Mouse (Mus musculus): ENCODE data around the gene Trim65.
A peak's percentile ranks its signal among the peaks of the same experiment; 100 is the strongest.

Trim65 gene

GRCm38 (mm10) chr11:116130488-116131205, at the start of gene Trim65:
Gene Trim65 (minus strand): TSS chr11:116131128.
- DNase-seq = peak; percentile 88

GRCm38 (mm10) chr11:116178411-116179121, 47.6 kb upstream of the Trim65 start:
- no peak for DNase-seq

GRCm38 (mm10) chr11:116176010-116176409, 45.1 kb upstream of the Trim65 start:
- DNase-seq = no peak

- DNase-seq = no peak
These were observed 44.0 kb upstream of the Trim65 start for GRCm38 (mm10) chr11:116174775-116175448.

- DNase-seq = no peak
These were observed 41.0 kb upstream of the Trim65 start for GRCm38 (mm10) chr11:116171959-116172358.

GRCm38 (mm10) chr11:116170003-116170800, 39.3 kb upstream of the Trim65 start:
- DNase-seq = no peak

- DNase-seq = no peak
These were observed 38.3 kb upstream of the Trim65 start for GRCm38 (mm10) chr11:116169214-116169613.

GRCm38 (mm10) chr11:116167884-116168439, 37.0 kb upstream of the Trim65 start, which contains the start of gene Fbf1:
Gene Fbf1 (minus strand): TSS chr11:116168166.
- peak; percentile 96 for DNase-seq

- DNase-seq = no peak
These were observed 36.3 kb upstream of the Trim65 start for GRCm38 (mm10) chr11:116167232-116167631.

GRCm38 (mm10) chr11:116163002-116163401, 32.1 kb upstream of the Trim65 start:
- no peak for DNase-seq

GRCm38 (mm10) chr11:116162146-116162545, 31.2 kb upstream of the Trim65 start:
- peak; percentile 51 for DNase-seq

GRCm38 (mm10) chr11:116161312-116161711, 30.4 kb upstream of the Trim65 start:
- no peak for DNase-seq

GRCm38 (mm10) chr11:116150960-116151359, 20.0 kb upstream of the Trim65 start:
- DNase-seq = no peak

GRCm38 (mm10) chr11:116149341-116149740, 18.4 kb upstream of the Trim65 start:
- DNase-seq = no peak

GRCm38 (mm10) chr11:116148761-116149221, 17.9 kb upstream of the Trim65 start:
- DNase-seq = peak; percentile 66

- peak; percentile 77 for DNase-seq
These were observed 15.5 kb upstream of the Trim65 start for GRCm38 (mm10) chr11:116146294-116146985.

- no peak for DNase-seq
These were observed 14.8 kb upstream of the Trim65 start for GRCm38 (mm10) chr11:116145481-116146293.

- DNase-seq = no peak
These were observed 12.5 kb upstream of the Trim65 start for GRCm38 (mm10) chr11:116143468-116143867.

GRCm38 (mm10) chr11:116142211-116142991, 11.5 kb upstream of the Trim65 start:
- no peak for DNase-seq

Data from right cerebral cortex, postnatal 25 days (tissue).